Mouse (Mus musculus): ENCODE measurements around the gene Top1. TPM values are rescaled to one million over a fixed set of nuclear protein-coding genes. Genes with fewer than 3 reads are reported as not detected.
A peak's percentile ranks its signal among the peaks of the same experiment; 100 is the strongest.

Gene Top1
- total and polyA plus RNA-seq, 3 experiments, result 89.8 to 312 (median 91.3) TPM

GRCm38 (mm10) chr2:160621001-160621448, 24.7 kb upstream of the Top1 start:
- Histone ChIP-seq H3K27me3 (replicated peaks) (no peaks in the 10 kb centered on the region), H3K9ac (ENCODE audit: insufficient read depth, low read depth) (peak overlapping the region; percentile 7; the same call in 1 of the 2 replicates), H3K27ac (ENCODE audit: insufficient read depth, low read depth) (peak overlapping the region; percentile 85), H3K4me1 (ENCODE audit: control insufficient read depth in 1 of 2, insufficient read depth in 2 of 2) (peaks cover 24 to 60% of the 10 kb centered on the region in 2 experiments), H3K9me3 (replicated peaks; ENCODE audit: low read length) (peaks cover 5% of the 10 kb centered on the region), H3K36me3 (replicated peaks in 1 of 2; ENCODE audit: control insufficient read depth in 1 of 2, insufficient read depth in 1 of 2, low read length in 1 of 2) (no peaks in the 10 kb centered on the region), H3K4me3 (replicated peaks in 1 of 3; ENCODE audit: low read depth in 2 of 3, low read length in 2 of 3, poor library complexity in 1 of 3) (peak overlapping the region in 1 of 3 experiments; percentile 36), H3K79me2 (replicated peaks; ENCODE audit: control insufficient read depth, extremely low read depth, insufficient read depth, poor library complexity, severe bottlenecking) (no peaks in the 10 kb centered on the region), H3K4me2 (ENCODE audit: insufficient read depth, low read depth, poor library complexity, severe bottlenecking) (peak overlapping the region; percentile 12; the same call in 1 of the 2 replicates)
- in situ Hi-C loops (cut with MboI; ENCODE audit: low pct_ligation_motif_present, low pct_unique_long_range_greater_than_20kb, low sequenced_read_pairs) (no loop called here), dilution Hi-C loops (cut with MboI; ENCODE audit: extremely low pct_ligation_motif_present, extremely low pct_unique_long_range_greater_than_20kb, low sequenced_read_pairs) (no loop called here)
- DNase-seq (ENCODE audit: extremely low read depth), result no peak
- TF ChIP-seq KAT2A (IDR thresholded peaks at IDR 0.05; ENCODE audit: insufficient replicate concordance, low read length) (no peak), BHLHE40 (IDR thresholded peaks at IDR 0.05; ENCODE audit: low read depth, low read length) (0 out of 2 replicates have a peak, but pooled peaks have one; percentile 1)

GRCm38 (mm10) chr2:160621661-160622211, 24.0 kb upstream of the Top1 start:
- no peak for DNase-seq (ENCODE audit: extremely low read depth)
- in situ Hi-C loops (cut with MboI; ENCODE audit: low pct_ligation_motif_present, low pct_unique_long_range_greater_than_20kb, low sequenced_read_pairs), result no loop called here
- H3K27ac ChIP-seq (ENCODE audit: insufficient read depth, low read depth), result peak overlapping the region; percentile 85
- H3K4me2 ChIP-seq (ENCODE audit: insufficient read depth, low read depth, poor library complexity, severe bottlenecking), result 0 out of 2 replicates have a peak overlapping the region, but pooled peaks have one; percentile 7
- TF ChIP-seq GABPA (IDR thresholded peaks at IDR 0.05; ENCODE audit: insufficient replicate concordance, low read depth, low read length), result no peak
- no peak for TF ChIP-seq CTCF (conservative IDR thresholded peaks at IDR 0.05 in 1 of 2, IDR thresholded peaks at IDR 0.05 in 1 of 2; ENCODE audit: low read depth in 2 of 2, low read length in 2 of 2)
- no peak for TF ChIP-seq BHLHE40 (IDR thresholded peaks at IDR 0.05; ENCODE audit: low read depth, low read length)
- TF ChIP-seq ZMIZ1 (IDR thresholded peaks at IDR 0.05; ENCODE audit: low read depth, low read length), result no peak
- dilution Hi-C loops (cut with MboI; ENCODE audit: extremely low pct_ligation_motif_present, extremely low pct_unique_long_range_greater_than_20kb, low sequenced_read_pairs), result no loop called here
- 0 out of 2 replicates have a peak overlapping the region, but pooled peaks have one; percentile 7 for H3K9ac ChIP-seq (ENCODE audit: insufficient read depth, low read depth)
- no peaks in the 10 kb centered on the region for H3K27me3 ChIP-seq (replicated peaks)
- no peaks in the 10 kb centered on the region for H3K79me2 ChIP-seq (replicated peaks; ENCODE audit: control insufficient read depth, extremely low read depth, insufficient read depth, poor library complexity, severe bottlenecking)
- no peak overlapping the region for H3K4me3 ChIP-seq (replicated peaks in 1 of 3; ENCODE audit: low read depth in 2 of 3, low read length in 2 of 3, poor library complexity in 1 of 3)
- peaks cover 5% of the 10 kb centered on the region for H3K9me3 ChIP-seq (replicated peaks; ENCODE audit: low read length)
- peaks cover 27 to 67% of the 10 kb centered on the region in 2 experiments for H3K4me1 ChIP-seq (ENCODE audit: control insufficient read depth in 1 of 2, insufficient read depth in 2 of 2)
- H3K36me3 ChIP-seq (replicated peaks in 1 of 2; ENCODE audit: control insufficient read depth in 1 of 2, insufficient read depth in 1 of 2, low read length in 1 of 2), result no peaks in the 10 kb centered on the region

DNA sequence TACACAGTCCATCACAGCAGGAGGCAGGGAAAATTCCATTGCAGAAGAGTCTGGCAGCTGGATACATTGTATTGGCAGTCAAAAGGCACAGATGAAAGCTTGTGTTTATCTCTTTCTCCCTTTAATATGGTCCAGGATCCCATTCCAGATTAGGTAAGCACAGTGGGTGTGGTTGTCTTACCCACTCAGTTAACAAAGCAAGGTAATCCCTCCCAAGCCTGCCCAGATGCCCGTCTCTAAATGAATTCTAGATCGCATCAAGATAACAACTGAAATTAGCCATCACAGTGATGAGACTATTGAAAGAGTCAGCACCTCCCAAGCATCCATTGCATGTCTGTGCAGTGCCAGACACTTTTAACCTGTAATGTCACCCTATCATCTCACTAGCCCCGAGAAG, 23.0 kb upstream of the Top1 start:
- Histone ChIP-seq H3K27ac (ENCODE audit: insufficient read depth, low read depth) (no peak overlapping the region), H3K79me2 (replicated peaks; ENCODE audit: control insufficient read depth, extremely low read depth, insufficient read depth, poor library complexity, severe bottlenecking) (no peaks in the 10 kb centered on the region), H3K9me3 (replicated peaks; ENCODE audit: low read length) (peaks cover 5% of the 10 kb centered on the region), H3K4me1 (ENCODE audit: control insufficient read depth in 1 of 2, insufficient read depth in 2 of 2) (peaks cover 27 to 72% of the 10 kb centered on the region in 2 experiments), H3K36me3 (replicated peaks in 1 of 2; ENCODE audit: control insufficient read depth in 1 of 2, insufficient read depth in 1 of 2, low read length in 1 of 2) (no peaks in the 10 kb centered on the region), H3K4me3 (replicated peaks in 1 of 3; ENCODE audit: low read depth in 2 of 3, low read length in 2 of 3, poor library complexity in 1 of 3) (no peak overlapping the region), H3K27me3 (replicated peaks) (no peaks in the 10 kb centered on the region), H3K4me2 (ENCODE audit: insufficient read depth, low read depth, poor library complexity, severe bottlenecking) (no peak overlapping the region), H3K9ac (ENCODE audit: insufficient read depth, low read depth) (no peak overlapping the region)
- dilution Hi-C loops (cut with MboI; ENCODE audit: extremely low pct_ligation_motif_present, extremely low pct_unique_long_range_greater_than_20kb, low sequenced_read_pairs) (no loop called here), in situ Hi-C loops (cut with MboI; ENCODE audit: low pct_ligation_motif_present, low pct_unique_long_range_greater_than_20kb, low sequenced_read_pairs) (no loop called here)
- TF ChIP-seq ZC3H11A (IDR thresholded peaks at IDR 0.05; ENCODE audit: low read depth, low read length) (no peak), TCF12 (IDR thresholded peaks at IDR 0.05; ENCODE audit: low read depth, low read length) (no peak)
- no peak for DNase-seq (ENCODE audit: extremely low read depth)

Data from CH12.LX (cell line).